Mouse (Mus musculus): ENCODE results near the gene Gpr3.

Gene Gpr3

DNA sequence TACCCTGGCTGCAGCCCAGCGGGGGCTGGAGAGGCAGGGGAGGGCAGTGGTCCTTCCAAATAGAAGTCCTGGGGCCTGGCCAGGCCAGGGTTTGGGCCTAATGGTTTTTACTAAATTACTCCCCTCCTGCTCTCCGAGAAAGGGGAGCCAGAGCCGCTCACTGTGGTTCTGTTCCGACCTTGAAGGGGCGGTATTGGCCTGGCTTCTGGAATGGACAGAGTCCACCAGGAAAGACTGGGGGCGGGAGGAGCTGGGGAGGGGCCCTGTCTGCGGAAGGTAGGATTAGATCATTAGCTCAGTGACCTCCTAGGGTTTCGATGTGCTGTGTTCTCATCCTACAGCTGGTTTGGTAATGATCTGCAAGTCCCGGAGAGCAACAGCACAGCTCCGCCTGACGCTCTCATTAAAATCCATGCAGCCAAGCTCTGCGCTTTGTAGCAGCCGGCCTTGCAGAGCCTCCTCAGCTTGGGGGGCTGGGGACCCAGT lies 14.5 kb downstream of the Gpr3 start:
- no peak for DNase-seq

DNA sequence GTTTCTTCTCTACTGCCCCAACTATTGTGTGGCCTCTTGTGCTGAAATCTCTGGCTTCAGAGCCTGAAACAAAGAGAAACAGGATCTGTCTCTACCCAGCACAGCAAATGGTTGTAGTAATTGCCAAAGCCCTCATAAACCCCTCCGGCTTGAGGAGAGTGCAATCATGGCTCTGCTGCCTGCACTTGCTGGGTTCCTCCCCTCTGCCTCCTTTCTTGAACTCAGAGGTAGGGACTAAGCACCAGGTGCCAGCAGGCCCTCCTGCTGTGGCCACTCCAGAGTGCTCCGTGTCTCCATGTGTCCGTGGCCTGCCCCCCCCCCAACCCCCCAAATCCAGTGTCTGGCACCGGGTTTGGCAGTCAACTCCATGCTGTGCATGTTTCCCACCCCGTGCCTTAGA lies 15.0 kb downstream of the Gpr3 start:
- no peak for DNase-seq

DNA sequence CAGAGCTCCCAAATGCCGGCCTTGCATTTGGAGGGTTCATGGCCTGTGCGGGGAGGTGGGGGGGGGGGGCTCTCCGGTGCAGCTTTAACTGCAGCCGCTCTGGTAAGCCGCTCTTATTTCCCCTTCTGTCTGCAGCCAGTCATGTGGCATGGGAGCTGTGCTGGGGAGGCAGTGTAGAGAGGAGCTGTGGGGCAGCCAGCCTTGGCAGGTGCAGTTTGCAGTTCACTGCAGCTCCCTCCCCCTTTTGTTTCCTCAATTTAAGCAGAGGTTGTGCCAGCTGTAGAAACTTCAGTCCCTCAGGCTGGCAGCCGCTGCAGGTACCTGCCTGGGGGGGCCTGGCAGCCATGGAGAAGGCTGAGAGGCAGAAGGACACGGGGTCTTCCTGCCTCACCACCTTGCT lies 15.5 kb downstream of the Gpr3 start:
- DNase-seq = no peak

DNA sequence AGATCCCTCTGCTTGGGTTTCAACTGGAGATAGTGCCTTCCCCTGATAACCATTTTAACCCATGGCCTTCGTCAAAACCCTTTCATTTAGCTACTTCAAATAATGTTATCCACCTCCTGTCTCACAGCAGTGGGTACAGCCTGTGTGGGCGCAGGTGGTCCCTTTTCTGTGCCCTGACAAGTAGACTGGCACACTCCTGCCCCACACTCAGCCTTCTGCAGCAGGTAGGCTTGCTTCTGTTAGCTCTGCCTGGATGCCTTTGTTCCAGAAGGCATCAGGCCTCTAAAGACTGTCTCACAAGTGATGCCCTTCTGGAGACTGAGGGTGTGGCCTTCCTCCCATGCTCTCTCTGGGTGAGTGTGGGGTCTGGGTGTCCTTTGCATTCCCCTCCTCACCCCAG lies 16.2 kb downstream of the Gpr3 start:
- no peak for DNase-seq

DNA sequence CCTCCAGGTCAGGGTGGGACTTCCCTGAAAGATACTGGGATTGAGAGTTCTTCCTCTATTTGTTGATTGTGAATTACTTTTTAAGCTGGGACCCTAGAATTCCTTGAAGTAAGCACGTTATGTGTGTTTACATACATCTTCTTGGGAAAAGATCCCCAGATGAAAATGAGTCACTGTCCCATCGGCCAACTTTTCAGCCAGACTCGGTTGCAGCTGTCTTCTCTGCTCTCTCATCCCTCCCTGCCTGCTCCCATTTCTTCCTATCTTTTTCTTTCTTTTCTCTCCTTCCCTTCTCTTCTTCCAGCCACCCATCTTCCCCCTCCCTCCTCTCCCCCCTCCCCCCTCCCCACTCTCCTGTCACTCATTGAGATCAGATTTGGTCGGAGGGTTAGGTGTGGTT lies 17.3 kb downstream of the Gpr3 start:
- no peak for DNase-seq

DNA sequence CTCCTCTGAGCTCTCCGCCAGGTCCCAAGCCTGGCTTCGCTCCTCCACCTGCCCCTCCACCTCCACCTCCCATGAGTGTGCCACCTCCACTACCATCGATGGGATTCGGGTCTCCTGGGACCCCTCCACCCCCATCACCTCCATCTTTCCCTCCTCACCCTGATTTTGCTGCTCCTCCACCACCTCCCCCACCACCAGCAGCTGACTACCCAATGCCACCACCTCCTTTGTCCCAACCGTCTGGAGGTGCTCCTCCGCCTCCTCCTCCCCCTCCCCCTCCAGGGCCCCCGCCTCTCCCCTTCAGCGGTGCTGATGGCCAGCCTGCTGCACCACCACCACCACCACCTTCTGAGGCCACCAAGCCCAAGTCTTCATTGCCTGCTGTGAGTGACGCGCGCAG lies 17.9 kb downstream of the Gpr3 start:
- no peak for DNase-seq

DNA sequence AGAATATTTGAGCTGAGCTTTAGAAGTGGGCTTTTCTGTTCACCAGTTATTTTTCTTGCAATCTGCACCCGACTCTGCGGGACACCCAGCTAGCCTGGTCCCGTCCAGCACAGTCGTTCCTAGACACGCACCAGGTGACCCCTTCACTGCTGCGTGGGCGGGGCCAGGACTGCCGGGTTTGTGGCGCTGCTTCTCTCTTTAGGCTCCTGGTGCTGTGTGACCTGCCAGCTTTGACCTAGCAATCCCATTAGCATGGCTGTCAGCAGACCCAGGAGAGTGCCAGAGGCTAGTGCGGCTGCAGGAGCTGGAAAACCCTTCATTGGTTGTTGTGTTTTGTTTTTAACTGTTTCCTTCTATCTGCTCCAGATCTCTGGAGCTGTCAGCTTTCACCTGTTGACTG lies 22.9 kb downstream of the Gpr3 start:
- no peak for DNase-seq

DNA sequence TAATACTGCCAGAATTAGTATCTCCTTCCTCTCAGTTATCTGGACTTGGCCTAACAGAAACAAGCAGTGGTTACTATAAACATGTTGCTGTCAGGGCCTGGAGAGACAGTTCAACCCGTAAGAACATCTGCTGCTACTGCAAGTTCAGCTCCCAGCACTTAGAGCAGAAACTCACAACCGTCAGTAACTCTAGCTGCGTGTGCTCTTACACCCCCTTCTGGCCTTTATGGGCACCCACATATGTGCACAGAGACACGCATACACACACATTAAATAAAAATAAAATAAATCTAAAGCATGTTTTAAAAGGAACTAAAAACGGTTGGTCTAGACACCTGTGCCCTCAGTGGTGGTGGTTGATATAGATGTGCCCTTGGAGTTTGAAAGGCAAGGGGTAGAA lies 25.5 kb downstream of the Gpr3 start:
- DNase-seq = no peak

DNA sequence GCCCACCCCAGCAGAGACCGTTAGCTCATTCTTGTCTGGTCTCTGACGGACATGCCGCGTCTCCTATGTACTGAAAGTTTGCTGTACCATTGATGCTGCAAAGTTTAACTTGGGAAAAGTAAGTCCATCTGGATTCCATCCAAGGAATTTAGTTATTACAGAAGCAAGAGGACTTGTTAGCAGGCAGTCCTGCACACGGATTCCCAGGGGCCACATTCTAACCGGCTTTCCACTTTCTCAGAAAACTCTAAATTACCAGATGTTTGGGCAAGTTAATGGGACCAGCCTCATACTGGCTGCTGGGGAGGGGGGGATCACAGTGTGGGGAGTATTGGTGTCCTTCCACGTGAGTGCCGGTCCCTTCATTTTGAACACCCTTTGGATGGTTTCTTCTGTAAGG lies 26.4 kb downstream of the Gpr3 start:
- no peak for DNase-seq

DNA sequence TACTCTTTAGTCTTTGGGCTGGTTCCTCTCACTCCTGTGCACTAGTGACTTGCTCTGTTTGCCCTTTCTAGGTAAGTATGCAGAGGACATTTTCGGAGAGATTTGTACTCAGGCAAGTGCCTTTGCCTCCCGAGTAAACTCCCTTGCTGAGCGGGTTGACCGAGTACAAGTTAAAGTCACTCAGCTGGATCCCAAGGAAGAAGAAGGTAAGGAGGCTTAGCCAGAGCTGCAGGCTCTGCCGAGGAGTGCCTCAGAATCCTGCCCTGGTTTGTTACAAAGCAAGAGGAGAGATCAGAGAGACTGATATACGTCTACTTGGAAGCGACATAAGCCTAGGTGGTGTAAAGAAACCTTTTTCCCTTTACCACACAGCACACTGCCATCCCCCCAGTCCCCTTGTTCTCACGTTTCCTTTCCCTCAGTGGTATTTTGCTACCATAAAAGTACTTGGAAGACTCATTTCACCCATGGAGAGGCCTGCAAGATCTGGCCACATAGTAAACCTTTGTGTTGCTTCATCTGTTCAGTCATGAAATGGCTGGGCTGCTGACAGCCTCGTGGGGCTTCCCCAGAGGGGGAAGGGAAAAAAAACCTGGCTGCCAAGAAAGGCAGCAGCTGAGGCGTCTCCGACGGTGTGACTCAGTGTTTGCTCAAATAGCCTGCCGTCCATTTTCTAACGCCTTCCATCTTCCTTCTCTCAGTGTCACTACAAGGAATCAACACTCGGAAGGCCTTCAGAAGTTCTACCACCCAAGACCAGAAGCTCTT lies 27.3 kb downstream of the Gpr3 start:
- DNase-seq = no peak

DNA sequence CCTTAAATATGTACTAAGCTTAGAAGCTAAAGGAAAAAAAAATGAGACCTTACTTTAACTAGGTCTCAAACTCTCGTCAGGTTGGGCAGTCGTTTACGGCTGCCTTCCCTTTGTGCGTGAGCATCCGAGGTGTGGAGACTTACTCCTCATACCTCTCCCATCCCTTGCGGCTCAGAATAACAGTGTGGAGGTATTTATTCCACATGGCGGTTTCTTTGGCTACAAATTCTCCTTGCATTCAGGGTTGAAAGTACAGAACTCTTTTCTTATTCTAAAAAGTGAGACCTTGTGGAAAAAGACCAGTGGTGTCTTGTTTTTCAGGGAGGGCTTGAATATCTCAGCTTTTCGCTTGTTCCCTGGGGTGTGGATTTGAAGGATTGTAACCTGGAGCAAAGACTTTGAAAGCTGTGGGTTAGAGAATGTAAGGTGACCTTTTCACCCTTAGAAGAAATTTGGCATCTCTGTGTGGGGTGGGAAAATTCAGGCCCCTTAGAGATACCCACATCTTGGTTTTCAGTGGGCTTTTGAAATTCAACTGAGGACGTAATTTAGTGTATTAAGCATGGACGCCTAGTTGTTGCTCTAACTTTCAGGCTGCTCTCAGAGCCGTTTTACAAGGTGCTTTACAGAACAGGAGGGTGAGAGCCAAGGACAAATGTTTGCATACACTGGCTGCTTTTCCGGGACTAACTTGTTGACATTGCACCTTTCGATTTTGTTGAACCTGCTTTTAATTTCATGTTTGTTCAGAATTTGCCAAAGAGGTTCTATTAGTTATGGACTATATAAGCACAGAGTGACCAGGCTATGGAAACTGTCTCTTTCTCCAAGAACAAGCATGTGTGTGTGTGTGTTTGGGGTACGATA lies 28.1 kb downstream of the Gpr3 start:
- no peak for DNase-seq

DNA sequence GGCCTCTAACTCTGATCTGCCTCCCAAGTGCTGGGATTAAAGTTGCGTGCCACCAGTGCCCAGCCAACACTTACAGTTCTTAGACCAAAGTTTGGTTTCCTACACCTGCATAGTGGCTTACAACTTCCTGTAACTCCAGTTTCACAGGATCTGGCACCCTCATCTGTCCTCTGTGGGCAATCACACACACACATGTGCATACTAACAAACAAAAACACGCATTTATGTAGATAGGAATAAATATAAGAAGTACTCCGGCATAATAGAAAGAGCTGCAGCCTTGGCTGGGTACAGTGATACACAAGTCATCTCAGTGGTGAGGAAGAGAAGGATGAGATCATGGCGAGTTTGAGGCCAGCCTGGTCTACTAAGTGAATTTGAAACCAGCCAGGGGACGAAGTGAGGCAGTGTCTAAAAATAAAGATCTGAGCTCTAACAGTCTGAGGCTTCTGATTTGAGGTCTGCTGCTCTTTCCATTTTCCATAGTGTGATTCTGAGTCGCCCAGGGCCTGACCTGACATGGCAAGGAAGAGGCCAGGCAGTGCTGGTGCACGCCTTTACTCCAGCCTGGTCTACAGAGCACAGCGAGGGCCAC lies 29.8 kb downstream of the Gpr3 start:
- DNase-seq = no peak

DNA sequence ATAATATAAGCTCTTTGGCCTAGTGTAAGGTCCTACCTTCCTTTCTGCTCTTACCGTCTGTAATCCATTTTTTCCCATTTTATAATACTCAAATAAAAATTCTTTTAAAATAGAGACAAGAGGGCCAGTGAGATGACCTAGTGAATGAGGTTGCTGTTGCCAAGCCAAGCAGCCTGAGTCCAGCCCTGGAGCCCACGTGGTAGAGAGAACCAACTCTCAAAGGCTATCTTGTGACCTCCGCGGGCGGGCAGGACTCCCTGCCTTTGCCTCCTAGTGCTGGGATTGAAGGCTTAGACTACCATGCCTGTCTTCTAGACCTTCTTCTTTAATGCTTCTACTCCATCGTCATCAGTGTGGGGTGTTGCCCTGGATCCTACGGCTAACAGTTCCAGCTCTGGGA lies 33.1 kb downstream of the Gpr3 start:
- no peak for DNase-seq

DNA sequence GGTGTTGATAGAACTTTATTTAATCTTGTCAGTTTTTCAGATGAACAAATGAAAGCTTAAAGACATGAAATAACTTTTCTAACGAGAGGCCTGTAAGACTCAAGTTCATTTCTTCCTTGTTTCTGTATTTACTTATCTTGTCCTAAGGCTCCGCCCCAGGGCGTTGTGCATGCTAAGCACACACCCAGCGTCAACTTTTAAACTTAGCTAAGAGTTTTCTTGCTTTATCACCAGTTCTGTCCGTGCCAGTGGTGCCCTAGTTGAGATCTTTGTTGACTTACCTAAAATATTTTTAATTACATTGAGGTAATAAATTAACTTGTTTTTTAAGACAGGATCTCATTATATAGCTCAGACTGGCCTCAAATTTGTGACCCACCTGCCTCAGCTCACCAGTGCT lies 34.0 kb downstream of the Gpr3 start:
- no peak for DNase-seq

DNA sequence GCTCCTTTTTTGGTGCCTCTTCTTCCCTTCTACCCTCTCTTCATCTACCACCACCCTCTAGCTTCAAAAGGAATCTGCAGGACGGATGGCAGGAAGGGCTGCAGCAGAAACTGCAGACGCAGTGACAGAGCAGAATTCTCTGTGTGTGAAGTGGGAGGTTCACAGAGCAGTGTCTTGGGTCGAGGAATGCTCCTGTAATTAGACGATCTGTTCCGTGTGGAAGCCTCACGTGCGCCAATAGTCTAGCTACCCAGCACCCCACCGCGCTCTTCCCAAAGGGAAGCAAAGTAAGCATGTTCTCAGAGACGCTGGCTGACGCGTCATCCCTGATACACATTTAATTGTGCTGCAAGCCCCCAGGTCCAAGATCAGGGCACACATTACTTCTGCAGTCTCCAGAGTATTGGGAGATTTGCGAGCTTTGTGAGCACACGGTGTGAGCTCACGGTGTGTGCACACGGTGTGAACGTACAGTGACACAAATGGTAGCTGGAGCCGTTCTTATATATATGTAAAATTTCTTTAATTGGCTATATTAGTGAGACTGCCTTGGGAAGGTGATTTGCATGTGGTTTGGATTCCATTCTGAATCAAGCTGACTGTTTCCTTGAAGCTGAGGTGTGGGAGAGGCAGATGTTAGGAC lies 35.5 kb downstream of the Gpr3 start:
- no peak for DNase-seq

DNA sequence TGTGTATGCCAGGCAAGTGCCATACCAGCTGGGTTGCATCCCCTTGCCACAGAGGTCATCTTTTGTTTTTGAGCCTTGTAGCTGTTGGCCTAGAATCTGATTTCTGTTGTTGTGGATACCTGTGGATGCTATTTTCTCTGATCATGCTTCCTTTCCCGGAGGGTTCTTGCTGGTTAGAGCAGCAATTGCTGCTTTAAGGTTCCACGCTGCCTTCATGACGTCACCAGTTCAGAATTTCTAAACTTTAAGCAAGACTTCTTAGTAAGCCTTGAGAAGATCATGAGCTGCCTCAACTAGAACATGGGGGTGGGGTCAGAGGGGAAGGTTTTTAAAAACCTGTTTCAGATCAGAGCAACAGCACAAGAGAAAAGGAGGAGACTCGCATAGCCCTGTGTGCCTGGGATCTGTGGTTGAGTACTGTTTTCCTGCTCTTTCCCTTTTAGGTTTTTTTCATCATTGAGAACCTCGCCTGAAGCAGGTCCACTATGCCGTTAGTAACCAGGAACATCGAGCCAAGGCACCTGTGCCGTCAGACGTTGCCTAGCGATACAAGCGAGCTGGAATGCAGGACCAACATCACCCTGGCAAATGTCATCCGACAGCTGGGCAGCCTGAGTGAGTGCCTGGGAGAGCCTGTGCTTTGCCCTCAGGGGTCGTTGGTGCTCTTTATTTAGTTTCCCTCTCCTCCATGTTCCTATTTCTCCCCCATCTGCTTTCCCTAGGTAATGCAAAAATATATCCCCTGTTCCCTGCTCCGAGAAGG lies 36.2 kb downstream of the Gpr3 start:
- DNase-seq = no peak

DNA sequence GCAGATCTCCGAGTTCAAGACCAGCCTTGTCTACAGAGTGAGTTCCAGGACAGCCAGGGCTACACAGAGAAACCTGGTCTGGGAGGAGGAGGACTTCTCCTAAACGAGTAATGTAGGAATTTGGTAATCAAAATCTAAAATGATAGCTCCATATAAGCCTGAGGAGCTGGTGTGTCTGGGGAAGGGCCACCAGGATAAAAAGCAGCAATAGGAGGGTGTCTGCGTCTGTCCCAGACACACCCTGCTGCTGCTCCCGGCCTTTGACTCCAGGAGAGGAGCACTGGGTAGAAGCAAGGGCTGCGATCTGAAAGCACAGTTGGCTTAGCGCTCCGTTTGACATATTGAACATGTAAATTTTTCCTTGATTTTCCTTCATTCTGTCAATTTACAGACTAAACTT lies 37.1 kb downstream of the Gpr3 start:
- DNase-seq = no peak

DNA sequence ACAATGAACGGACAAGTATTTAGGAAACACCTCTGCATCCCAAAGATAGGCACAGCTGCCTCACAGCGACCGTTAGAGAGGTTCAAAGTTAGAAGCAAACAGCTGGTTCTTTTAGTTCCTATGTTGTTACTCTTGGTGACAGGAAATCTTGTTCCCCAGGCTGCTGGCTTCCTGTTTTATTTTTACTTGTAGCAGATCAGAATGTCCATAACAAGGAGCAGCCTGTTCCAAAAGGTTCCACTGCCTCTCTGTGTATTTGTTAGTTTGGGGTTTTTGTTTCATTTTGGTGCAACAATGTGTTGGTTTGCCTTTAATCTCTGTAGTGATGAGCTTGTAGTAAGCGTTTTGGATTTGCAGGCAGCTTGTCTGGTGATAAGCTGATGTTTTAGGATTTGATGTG lies 38.0 kb downstream of the Gpr3 start:
- no peak for DNase-seq

DNA sequence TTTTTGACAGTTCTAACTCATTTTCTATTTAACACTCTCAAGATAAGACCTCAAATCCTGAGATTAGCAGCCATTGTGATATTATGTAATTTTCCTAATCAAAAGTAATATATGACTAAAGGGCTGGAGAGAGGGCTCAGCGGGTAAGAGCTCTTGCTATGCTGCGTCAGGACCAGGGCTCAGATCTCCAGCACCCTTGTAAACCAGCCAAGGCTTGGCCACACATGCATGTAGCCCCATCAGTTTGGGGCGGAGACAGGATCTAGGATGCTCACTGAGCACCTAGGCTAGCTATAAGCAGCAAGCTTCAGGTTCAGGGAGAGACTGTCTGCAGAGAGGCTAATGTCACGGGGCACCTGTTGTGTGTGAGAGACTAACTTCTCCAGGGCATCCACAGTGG lies 39.9 kb downstream of the Gpr3 start:
- DNase-seq = no peak

DNA sequence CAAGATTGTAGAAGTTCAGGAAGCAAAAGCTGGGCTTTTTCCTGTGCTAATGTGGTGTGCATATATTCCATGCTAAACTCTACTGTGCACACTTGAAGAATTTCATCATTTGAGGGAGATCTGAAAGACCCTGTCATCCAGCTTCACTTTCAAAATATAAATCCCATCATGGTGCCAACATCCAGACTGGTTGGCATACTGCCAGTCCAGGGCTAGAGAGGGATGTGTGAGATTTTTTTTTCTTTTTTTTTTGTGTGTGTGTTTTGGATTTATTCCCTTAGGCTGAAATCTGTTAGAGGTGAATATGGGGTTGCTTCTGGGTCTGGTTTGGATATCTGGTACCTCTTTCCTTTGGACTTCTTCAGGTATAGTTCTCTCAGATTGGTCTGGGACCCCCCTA lies 41.7 kb downstream of the Gpr3 start:
- DNase-seq = no peak

DNA sequence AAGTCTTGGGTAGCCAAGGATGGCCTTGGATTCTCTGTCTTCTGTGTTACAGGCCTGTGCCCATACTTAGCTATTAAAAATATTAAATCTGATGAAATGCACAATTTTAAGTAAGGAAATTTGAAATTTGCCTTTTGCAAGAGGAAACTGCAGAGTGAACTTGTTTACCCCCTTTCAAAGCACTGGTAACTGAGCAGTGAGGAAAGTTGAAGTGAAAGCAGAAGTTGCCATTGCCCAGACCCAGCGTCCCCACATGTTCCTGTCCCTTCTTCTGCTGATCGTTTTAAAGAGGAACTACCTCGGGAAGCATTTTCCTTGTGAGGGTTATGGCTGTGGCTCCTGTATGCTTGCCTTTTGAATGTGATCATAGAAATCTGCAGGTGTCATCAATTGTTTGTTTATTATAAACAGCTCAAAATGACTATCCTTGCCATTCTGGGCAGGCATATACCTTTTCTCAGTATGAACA lies 42.2 kb downstream of the Gpr3 start:
- DNase-seq = no peak

DNA sequence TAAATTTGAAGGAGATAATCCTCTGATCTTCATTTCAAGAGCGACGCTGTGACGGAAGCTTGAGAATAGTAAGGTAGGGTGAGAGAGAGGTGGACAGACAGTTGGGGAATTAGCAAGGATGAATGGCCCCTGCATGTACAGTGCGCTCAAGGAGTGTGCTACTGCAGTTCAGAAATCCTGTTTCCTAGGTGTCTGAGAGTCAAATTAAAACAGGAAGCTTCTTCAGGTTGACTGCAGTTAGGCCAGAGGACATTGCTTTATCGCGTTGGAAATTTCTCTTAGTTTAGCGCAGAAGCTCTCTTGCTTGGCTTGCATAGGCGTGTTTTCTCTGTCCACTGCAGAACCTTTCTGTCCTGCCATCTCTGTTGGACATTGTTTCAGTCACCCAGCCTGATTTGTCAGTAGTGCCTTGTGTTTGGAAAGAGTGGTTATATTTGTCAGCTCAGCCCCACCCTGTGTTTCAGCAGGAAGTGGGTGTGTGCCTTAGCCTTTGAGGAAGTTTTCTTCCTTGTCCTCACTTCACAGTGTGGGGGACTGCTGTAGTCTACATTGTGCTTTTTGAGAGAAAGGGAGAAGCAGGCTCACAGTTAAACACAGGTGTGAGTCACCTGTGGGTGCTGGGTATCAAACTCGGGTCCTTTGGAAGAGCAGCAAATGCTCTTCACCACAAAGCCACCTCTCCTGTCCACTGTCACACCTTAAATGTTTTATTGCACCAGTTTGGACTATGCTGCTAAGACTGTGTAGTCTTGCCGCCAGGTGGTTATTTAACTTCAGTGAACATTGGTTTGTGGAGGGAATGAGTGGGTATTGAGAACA lies 42.9 kb downstream of the Gpr3 start:
- no peak for DNase-seq

Data from cerebellum, adult 8-10 months (tissue).